Mouse (Mus musculus): ENCODE data around the gene Rims3. TPM values are rescaled to one million over a fixed set of nuclear protein-coding genes. Genes with fewer than 3 reads are reported as not detected.
A peak's percentile ranks its signal among the peaks of the same experiment; 100 is the strongest.

Gene Rims3
- polyA plus RNA-seq, 1 experiment from 2014 or later, result 3.8 TPM

DNA sequence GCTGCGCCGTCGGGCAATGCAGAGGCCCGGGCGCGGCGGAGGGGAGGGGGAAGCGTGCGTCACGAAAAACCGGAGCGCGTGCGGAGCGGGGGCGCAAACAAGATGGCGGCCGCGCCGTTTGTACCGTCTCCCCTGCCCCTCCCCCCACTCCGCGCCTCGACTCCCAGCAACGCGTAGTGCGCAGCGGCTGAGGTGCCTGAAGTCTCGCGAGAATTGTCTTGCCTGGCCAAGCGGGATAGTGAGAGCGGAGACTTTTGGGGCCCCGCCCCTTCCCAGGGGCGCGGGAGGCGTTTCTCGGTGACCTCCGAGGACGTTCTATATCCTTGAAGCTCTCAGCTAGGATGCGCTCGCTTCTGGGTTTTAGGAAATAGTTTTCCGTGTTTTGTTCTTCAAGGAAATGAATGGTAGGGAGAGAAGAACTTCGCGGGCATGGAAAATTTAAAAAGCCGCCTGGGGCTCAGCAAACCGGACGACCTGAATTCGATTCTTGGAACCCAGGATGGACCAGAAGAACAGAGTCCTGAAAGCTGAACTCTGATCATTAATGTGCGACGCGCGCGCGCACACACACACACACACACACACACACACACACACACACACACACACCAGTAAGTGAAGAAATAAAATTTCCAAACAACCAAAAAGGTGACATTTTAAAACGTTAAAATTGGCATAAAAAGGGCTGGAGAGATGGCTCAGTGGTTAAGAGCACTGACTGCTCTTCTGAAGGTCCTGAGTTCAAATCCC, 28.9 kb upstream of the Rims3 start:
- H3K9me3 ChIP-seq (replicated peaks), result no peaks in the 10 kb centered on the region
- H3K27ac ChIP-seq (replicated peaks), result peak overlapping the region; percentile 100
- peaks cover 24% of the 10 kb centered on the region for H3K4me1 ChIP-seq
- H3K4me3 ChIP-seq, result peak overlapping the region; percentile 85
- peak; percentile 99 for DNase-seq (ENCODE audit: low spot score)
- peaks cover 5% of the 10 kb centered on the region for H3K36me3 ChIP-seq
- no peaks in the 10 kb centered on the region for H3K27me3 ChIP-seq (ENCODE audit: low read depth, poor library complexity, severe bottlenecking)
- WGBS, result 2% methylated on average over 55 of the region's 55 CpGs

GRCm38 (mm10) chr4:120826418-120826817, 28.2 kb upstream of the Rims3 start:
- WGBS, result 94% methylated on average over 6 of the region's 6 CpGs
- Histone ChIP-seq H3K9me3 (replicated peaks) (no peaks in the 10 kb centered on the region), H3K4me3 (no peak overlapping the region), H3K36me3 (peaks cover 5% of the 10 kb centered on the region), H3K27me3 (ENCODE audit: low read depth, poor library complexity, severe bottlenecking) (no peaks in the 10 kb centered on the region), H3K4me1 (peaks cover 24% of the 10 kb centered on the region), H3K27ac (replicated peaks) (peak overlapping the region; percentile 100; the same call in 1 of the 2 replicates)
- no peak for DNase-seq (ENCODE audit: low spot score)

DNA sequence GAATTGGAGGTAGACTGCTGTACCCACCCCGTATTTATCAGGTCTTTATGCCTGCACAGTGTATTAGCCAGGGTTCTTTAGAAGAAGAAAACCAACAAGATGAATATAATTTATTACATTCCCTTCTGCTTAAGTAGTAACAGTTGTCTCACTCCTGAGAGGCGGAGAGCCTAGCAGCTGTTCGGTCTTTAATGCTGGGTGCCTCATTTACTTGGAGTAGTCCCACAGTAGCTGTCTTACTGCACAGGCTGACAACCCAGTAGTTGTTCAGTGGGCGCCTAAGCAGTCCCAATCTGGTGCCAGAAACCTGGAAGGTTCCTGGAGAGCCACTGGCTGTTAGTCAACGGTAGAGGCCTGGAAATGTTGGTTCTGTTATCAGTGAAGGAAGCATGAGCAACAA, 23.8 kb upstream of the Rims3 start:
- Histone ChIP-seq H3K36me3 (no peaks in the 10 kb centered on the region), H3K4me3 (no peak overlapping the region), H3K4me1 (no peaks in the 10 kb centered on the region), H3K9me3 (replicated peaks) (no peaks in the 10 kb centered on the region), H3K27me3 (ENCODE audit: low read depth, poor library complexity, severe bottlenecking) (no peaks in the 10 kb centered on the region), H3K27ac (replicated peaks) (no peak overlapping the region)
- 81% methylated on average over 5 of the region's 5 CpGs for WGBS
- DNase-seq (ENCODE audit: low spot score), result no peak

- Histone ChIP-seq H3K27ac (replicated peaks) (no peak within 1 kb of the TSS), H3K4me1 (no peaks in the 10 kb centered on the region), H3K9me3 (replicated peaks) (no peaks in the 10 kb centered on the region), H3K4me3 (no peak within 1 kb of the TSS), H3K27me3 (ENCODE audit: low read depth, poor library complexity, severe bottlenecking) (no peaks in the 10 kb centered on the region), H3K36me3 (no peaks in the 10 kb centered on the region)
- DNase-seq (ENCODE audit: low spot score), result no peak
- WGBS, result 87% methylated on average over 4 of the region's 4 CpGs
Observed at GRCm38 (mm10) chr4:120831472-120831871, 23.1 kb upstream of the Rims3 start, which contains the start of gene Nfyc. Gene Nfyc (minus strand): TSS chr4:120831572.

DNA sequence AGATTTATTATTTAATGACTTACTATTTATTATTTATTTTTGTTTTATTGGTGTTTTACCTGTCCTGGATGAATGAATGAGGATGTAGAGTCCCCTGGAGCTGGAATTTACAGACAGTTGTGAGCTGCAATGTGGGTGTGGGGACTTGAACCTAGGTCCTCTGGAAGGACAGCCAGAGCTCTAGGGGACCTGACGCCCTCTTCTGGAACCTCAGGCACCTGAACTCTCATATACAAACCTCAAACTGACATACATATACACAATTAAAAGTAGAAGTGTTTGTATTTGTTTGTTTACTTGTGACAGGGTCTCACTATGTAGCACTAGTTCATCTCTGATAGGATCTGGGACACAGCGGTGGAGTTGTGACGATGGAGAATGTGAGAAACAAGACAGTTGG, 13.3 kb upstream of the Rims3 start:
- Histone ChIP-seq H3K4me1 (no peaks in the 10 kb centered on the region), H3K27ac (replicated peaks) (no peak overlapping the region), H3K27me3 (ENCODE audit: low read depth, poor library complexity, severe bottlenecking) (no peaks in the 10 kb centered on the region), H3K4me3 (no peak overlapping the region), H3K36me3 (no peaks in the 10 kb centered on the region), H3K9me3 (replicated peaks) (no peaks in the 10 kb centered on the region)
- DNase-seq (ENCODE audit: low spot score), result no peak
- 87% methylated on average over 3 of the region's 3 CpGs for WGBS

DNA sequence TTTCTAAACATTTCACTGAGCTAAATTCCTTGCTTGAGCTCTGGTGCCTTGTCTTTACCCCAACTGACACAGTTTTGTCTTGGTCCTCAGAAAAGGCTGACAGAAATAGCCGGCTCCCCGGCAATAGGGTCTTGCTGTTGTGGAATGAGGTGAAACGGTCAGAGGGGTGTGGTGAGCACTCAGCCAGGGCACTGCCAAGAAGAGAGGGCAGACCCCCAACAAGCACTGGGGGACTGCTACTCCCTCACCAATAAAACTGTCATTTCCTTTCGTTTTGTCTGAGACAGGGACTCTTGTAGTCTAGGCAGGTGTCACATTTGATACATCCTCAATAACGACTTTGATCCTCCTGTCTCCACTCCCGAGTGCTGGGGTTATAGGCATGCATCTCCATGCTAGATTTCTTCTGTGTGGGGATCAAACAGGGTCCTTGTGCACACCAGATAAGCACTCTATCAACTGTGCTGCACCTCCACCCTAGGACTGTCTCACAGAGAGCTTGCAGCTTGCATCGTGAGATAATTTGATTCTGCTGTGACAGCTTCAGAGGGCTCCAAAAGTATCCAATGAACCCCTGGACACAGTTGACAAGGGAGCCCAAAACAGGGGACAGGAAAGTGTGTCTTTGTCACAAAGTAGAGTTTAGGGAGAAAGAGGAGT, 10.1 kb upstream of the Rims3 start:
- no peaks in the 10 kb centered on the region for H3K4me1 ChIP-seq
- H3K27me3 ChIP-seq (ENCODE audit: low read depth, poor library complexity, severe bottlenecking), result peaks cover 3% of the 10 kb centered on the region; the same call in 1 of the 2 replicates
- H3K9me3 ChIP-seq (replicated peaks), result no peaks in the 10 kb centered on the region
- 65% methylated on average over 7 of the region's 7 CpGs for WGBS
- no peak overlapping the region for H3K4me3 ChIP-seq
- DNase-seq (ENCODE audit: low spot score), result no peak
- H3K36me3 ChIP-seq, result no peaks in the 10 kb centered on the region
- no peak overlapping the region for H3K27ac ChIP-seq (replicated peaks)

DNA sequence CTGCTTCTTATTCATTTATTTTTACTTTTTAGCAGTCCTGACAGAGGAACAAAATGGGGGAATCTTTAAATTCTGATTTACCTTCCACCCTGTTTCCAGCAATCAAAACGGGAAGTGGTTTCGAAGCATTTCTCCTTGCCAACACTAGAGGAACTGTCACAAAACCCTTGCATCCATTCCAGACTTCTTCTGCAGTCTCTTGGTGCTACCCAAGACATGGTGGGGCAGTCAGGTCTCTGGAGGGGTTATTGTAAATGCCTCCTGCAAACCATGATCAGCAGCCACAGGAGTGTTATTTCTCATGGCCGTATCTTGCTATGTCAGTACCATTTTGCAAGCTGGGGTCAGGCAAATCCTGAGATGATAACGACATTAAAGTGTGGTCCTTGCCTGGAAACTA, 9.5 kb upstream of the Rims3 start:
- Histone ChIP-seq H3K4me3 (no peak overlapping the region), H3K4me1 (no peaks in the 10 kb centered on the region), H3K36me3 (no peaks in the 10 kb centered on the region), H3K9me3 (replicated peaks) (no peaks in the 10 kb centered on the region), H3K27me3 (ENCODE audit: low read depth, poor library complexity, severe bottlenecking) (peaks cover 8% of the 10 kb centered on the region; the same call in 1 of the 2 replicates), H3K27ac (replicated peaks) (no peak overlapping the region)
- 87% methylated on average over 4 of the region's 4 CpGs for WGBS
- DNase-seq (ENCODE audit: low spot score), result no peak

DNA sequence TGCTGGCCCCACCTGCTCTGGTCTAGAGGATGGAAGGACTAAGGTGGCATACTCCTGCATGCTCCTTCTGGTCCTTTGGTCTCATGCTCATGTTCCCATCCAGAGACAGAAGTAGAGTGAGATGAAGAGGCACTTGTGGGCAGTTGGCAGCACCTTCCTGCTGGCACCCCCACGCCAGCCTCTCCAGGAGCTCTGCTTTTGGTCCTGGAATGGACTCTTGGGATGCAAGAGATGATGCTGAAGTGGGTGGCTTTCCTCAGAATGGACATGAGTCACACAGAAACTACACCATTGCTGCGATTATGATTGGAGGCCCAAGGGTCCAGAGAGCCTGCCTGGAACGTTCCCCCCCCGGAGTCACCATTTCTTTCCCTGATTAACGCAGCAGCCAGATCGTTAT, 5.7 kb upstream of the Rims3 start:
- Histone ChIP-seq H3K27me3 (ENCODE audit: low read depth, poor library complexity, severe bottlenecking) (peaks cover 37% of the 10 kb centered on the region), H3K27ac (replicated peaks) (no peak overlapping the region), H3K9me3 (replicated peaks) (no peaks in the 10 kb centered on the region), H3K4me1 (no peaks in the 10 kb centered on the region), H3K36me3 (no peaks in the 10 kb centered on the region), H3K4me3 (no peak overlapping the region)
- 82% methylated on average over 6 of the region's 6 CpGs for WGBS
- DNase-seq (ENCODE audit: low spot score), result no peak

GRCm38 (mm10) chr4:120849451-120849850, 5.2 kb upstream of the Rims3 start:
- H3K27me3 ChIP-seq (ENCODE audit: low read depth, poor library complexity, severe bottlenecking), result peaks cover 38% of the 10 kb centered on the region
- WGBS, result 66% methylated on average over 11 of the region's 11 CpGs
- no peak overlapping the region for H3K4me3 ChIP-seq
- no peaks in the 10 kb centered on the region for H3K4me1 ChIP-seq
- no peak overlapping the region for H3K27ac ChIP-seq (replicated peaks)
- no peaks in the 10 kb centered on the region for H3K9me3 ChIP-seq (replicated peaks)
- no peak for DNase-seq (ENCODE audit: low spot score)
- H3K36me3 ChIP-seq, result no peaks in the 10 kb centered on the region

GRCm38 (mm10) chr4:120850946-120851345, 3.7 kb upstream of the Rims3 start:
- H3K27me3 ChIP-seq (ENCODE audit: low read depth, poor library complexity, severe bottlenecking), result peaks cover 47% of the 10 kb centered on the region
- H3K4me1 ChIP-seq, result peaks cover 12% of the 10 kb centered on the region
- H3K36me3 ChIP-seq, result no peaks in the 10 kb centered on the region
- no peaks in the 10 kb centered on the region for H3K9me3 ChIP-seq (replicated peaks)
- no peak overlapping the region for H3K27ac ChIP-seq (replicated peaks)
- WGBS, result 6% methylated on average over 10 of the region's 10 CpGs
- no peak overlapping the region for H3K4me3 ChIP-seq
- peak; percentile 78 for DNase-seq (ENCODE audit: low spot score)

GRCm38 (mm10) chr4:120855360-120856060, 894 bp downstream of the Rims3 start:
- WGBS, result 12% methylated on average over 7 of the region's 7 CpGs
- H3K27me3 ChIP-seq (ENCODE audit: low read depth, poor library complexity, severe bottlenecking), result peaks cover 69% of the 10 kb centered on the region

GRCm38 (mm10) chr4:120856376-120856775, 1.8 kb downstream of the Rims3 start:
- H3K36me3 ChIP-seq, result no peaks in the 10 kb centered on the region
- peaks cover 64% of the 10 kb centered on the region for H3K27me3 ChIP-seq (ENCODE audit: low read depth, poor library complexity, severe bottlenecking)
- H3K9me3 ChIP-seq (replicated peaks), result no peaks in the 10 kb centered on the region
- WGBS, result 49% methylated on average over 5 of the region's 5 CpGs
- peaks cover 31% of the 10 kb centered on the region for H3K4me1 ChIP-seq
- H3K27ac ChIP-seq (replicated peaks), result no peak overlapping the region
- H3K4me3 ChIP-seq, result no peak overlapping the region
- no peak for DNase-seq (ENCODE audit: low spot score)

More at GRCm38 (mm10) chr4:120855360-120856060, 894 bp downstream of the Rims3 start:
- Histone ChIP-seq H3K9me3 (replicated peaks) (no peaks in the 10 kb centered on the region), H3K36me3 (no peaks in the 10 kb centered on the region), H3K27ac (replicated peaks) (peak overlapping the region; percentile 83), H3K4me3 (peak overlapping the region; percentile 63), H3K4me1 (peaks cover 31% of the 10 kb centered on the region)
- no peak for DNase-seq (ENCODE audit: low spot score)

DNA sequence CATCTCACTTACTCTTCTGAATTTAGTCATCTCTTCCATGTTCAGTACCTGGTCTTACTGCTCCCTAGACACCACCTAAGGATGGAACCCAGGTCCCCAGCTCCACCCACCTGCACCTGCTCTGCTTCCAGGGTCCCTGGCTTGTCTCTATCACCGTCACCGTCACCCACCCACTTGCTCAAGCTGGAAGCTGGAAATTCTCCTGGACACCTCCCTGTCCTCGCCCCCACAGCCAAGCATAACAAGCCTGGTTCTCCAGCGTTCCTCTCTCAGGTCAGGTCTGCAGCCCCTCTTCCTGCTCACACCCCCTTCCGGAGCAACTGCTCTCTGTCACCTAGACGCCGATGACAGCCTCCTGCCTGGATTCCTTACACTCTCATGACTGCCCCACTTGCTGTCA, 5.2 kb downstream of the Rims3 start:
- H3K4me1 ChIP-seq, result peaks cover 28% of the 10 kb centered on the region
- WGBS, result 83% methylated on average over 7 of the region's 7 CpGs
- no peak for DNase-seq (ENCODE audit: low spot score)
- H3K27me3 ChIP-seq (ENCODE audit: low read depth, poor library complexity, severe bottlenecking), result peaks cover 39% of the 10 kb centered on the region
- no peaks in the 10 kb centered on the region for H3K9me3 ChIP-seq (replicated peaks)
- no peaks in the 10 kb centered on the region for H3K36me3 ChIP-seq
- H3K4me3 ChIP-seq, result no peak overlapping the region
- no peak overlapping the region for H3K27ac ChIP-seq (replicated peaks)

All from midbrain, embryonic 10.5 days (tissue).